Mouse (Mus musculus) cortical plate, adult 2 months (tissue): ENCODE data around the gene Sirt2.

Source experiments
- CTCF ChIP-seq: fragments of 200-500 bp; IDR thresholded peaks from 2 replicates; pipeline ENCODE4 v1.5.1; 2011; ENCODE audit warnings: mild to moderate bottlenecking, control low read depth, low read length; ENCODE audit not compliant: insufficient read depth; ENCODE audit errors: extremely low read depth
- POLR2A ChIP-seq: fragments of 200-500 bp; IDR thresholded peaks from 2 replicates; pipeline ENCODE4 v1.6.1; 2011; ENCODE audit warnings: mild to moderate bottlenecking, low read length, control low read depth; ENCODE audit not compliant: insufficient read depth; ENCODE audit errors: extremely low read depth

- TF ChIP-seq CTCF (no peak), POLR2A (no peak)
Observed at GRCm38 (mm10) chr7:28789235-28789634, 22.7 kb downstream of the Sirt2 start.
